Mouse (Mus musculus) ZHBTc4 (cell line): ENCODE results near the gene Kif19a.

Source experiments
- DNase-seq: peaks from one replicate; pipeline ENCODE4 v3.0.0-alpha.2; 2011; ENCODE audit warnings: low read depth, low spot score

Kif19a gene

GRCm38 (mm10) chr11:114807025-114807424 lies 41.8 kb downstream of the Kif19a start:
- no peak for DNase-seq

DNA sequence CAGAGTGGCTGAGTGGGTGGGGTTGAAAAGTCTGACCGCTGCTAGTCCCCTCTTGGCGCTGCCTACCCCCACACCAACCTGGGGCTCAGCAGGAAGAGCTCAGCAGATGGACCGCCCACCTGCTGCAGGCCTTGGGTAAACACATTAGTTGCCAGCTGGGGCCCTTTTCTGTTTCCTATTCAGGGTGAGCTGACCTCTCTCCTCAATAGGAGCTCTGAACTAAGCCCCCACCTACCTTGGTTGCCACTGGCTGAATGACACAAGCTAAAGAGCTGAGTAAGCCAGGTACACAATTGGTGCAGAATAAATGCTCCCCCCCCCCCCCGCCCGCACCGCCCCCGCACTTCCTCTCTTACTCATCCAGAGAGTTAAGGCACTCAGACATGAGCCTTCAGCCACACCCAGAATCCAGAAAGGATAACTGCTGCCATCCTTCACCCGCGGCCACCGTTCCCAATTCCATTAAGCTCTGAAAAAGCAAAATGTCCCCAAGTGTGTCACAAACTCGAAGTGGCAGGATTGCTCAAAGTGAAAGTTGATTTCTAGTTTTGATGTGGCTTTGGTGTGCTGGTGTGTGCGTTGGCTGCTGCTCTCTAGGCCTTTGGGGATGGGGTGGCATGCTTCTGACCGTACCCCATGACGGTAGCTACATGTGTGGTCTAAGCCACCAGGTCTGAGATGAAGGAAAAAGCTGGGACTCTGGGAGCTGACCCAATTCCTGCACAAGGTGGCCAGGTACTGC lies 42.7 kb downstream of the Kif19a start:
- DNase-seq, result no peak

- peak; percentile 45 for DNase-seq
Observed at GRCm38 (mm10) chr11:114809371-114809770, 44.2 kb downstream of the Kif19a start.

GRCm38 (mm10) chr11:114810344-114810743 lies 45.2 kb downstream of the Kif19a start:
- DNase-seq, result peak; percentile 36

DNA sequence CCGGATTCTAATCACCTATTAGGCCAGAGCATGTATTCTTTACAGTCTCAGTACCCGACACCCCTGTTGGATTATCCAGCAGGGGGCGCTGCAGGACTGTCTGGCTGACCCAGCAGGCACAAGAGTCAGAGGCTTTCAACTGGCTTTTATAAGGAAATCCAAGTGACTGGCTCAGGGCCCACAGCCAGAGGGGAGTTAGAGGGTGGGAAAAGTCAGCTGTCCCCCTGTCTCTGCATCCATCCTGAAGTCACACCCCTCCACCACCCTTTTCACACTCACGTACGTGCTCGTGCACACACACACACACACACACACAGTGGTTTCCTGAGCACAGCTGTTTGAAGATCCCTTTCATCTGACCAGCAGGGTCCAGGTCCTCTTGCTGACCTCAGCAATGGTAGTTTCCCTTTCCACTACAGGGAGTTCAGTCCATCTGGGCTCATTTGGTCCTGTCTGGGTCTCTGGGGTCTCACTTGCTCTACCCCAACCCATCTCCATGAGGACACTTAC lies 47.6 kb downstream of the Kif19a start:
- DNase-seq, result peak; percentile 88

GRCm38 (mm10) chr11:114814873-114815592 lies 49.8 kb downstream of the Kif19a start:
- peak; percentile 44 for DNase-seq

DNA sequence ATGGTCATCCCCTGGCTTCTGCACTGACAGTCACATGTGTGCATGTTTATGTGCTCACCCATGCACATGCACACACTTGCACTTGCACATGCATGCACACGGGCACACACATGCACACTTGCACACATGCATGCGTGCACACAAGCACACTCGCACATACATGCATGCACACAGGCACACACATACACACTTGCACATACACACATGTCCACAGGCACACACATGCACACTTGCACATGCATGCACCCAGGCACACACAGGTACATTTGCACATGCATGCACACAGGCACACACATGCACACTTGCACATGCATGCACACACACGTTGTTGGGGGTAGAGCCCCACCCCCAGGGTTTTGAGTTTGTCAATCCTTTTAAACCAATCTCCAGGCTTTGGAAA lies 51.7 kb downstream of the Kif19a start:
- no peak for DNase-seq

DNA sequence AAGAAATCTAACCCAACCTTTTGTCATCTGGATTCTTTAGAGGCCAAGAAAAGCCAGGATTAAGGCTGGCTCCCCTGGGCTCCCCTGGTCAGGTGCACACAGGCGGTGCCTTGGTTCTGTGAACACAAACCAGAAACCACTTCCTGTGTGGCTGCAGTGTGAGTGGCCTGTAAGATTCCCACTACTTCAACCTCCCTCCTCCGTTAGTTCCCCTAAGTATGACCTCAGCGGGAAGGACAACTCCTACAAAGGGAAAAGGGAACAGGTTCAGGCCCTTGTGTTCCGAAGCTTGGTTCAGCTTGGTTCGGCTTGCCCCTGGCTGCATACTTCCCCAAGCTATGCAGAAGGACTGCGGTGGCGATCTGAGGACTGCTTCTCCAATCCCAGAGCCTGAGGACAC lies 53.0 kb downstream of the Kif19a start:
- no peak for DNase-seq

GRCm38 (mm10) chr11:114819110-114819509 lies 53.9 kb downstream of the Kif19a start:
- DNase-seq, result no peak

- no peak for DNase-seq
Observed at GRCm38 (mm10) chr11:114820444-114820843, 55.3 kb downstream of the Kif19a start.

- no peak for DNase-seq
Observed at GRCm38 (mm10) chr11:114821325-114821724, 56.1 kb downstream of the Kif19a start.

- DNase-seq, result no peak
Observed at GRCm38 (mm10) chr11:114822727-114823126, 57.5 kb downstream of the Kif19a start.

- no peak for DNase-seq
Observed at GRCm38 (mm10) chr11:114823199-114823725, 58.1 kb downstream of the Kif19a start.

DNA sequence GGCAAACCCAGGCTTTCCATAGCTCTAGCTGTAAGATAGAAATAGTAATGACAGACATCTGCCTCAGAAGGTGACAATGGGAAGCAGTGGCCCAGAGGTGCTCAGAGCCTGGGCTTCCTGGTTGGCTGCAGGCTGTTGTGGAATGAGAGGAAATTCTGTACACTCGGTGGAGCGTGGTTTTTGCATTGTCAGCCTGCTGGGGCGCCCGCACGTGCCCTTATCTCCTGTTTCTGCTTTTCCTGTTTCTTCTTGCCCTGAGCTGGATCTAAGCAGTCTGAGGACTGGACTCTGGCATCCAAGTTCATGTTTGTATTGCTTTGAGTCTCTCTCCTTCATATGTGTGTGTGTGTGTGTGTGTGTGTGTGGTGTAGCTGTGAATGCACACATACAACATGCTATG lies 61.5 kb downstream of the Kif19a start:
- DNase-seq, result no peak

DNA sequence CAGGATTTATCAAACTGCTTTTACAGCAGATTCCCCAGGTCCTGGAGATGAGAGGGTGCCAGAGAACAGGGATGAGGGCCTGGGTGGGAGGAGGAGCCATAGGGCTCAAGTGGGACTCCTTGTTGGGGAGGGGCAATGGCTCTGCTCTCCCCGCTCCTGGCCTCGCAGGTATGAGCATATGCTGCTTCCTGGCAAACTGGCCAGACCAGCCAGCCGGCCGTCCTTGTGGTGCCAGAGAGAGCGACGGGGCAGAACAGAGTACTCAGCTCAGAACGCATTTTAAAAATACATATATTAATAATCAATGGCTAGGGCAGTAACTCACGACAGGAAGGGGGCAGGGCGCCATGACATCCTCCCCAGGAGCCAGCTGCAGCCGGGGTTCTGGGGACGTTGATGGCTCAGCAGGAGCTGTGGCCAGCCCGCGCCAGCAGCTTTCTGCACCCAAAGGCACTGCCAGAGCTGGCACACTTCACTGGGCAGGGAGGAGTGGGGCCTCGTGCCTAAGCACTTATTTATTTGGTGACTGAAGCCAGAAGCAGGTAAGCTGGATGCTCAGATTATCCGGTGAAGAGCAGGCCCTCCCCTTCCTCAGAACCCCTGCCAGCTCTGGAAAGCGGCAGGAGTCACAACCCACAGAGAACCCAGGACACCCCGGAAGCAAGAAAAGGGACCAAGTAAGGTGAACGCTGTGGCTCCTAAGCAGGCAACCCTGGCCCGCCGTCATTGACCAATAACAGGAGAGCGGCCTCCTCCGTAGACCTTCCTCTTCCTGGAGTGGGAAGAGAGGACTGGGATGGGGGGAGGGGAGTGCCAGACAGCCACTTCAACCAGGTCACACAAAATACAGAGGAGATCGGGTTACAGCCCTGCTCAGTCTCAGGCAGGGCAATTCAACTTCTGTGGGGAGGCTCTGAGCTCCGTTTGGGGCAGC lies 64.6 kb downstream of the Kif19a start:
- DNase-seq, result peak; percentile 94

- DNase-seq, result no peak
Observed at GRCm38 (mm10) chr11:114830433-114830773, 65.2 kb downstream of the Kif19a start.

DNA sequence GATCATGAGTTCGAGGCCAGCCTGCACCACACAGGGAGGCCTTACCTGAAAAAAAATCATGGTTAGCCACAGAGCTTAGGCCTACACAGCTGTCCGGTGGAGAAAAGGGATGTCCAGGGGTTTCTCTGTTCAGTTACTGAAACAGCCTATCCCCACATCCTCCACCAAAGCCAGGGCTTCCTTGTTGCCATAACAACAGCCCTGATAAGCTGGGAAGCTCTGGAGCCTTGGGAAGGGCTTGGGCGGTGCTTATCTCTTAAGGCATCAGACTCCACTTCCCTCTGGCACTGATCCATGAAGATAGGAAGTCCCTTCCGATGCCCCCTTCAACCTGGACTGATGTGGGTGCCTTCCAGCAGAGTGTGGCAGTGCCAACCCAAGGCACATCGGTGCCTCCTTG lies 68.0 kb downstream of the Kif19a start:
- DNase-seq, result no peak
